Mouse (Mus musculus) gastrocnemius, postnatal 14 days (tissue): Measurements from ENCODE around the gene Stam. TPM values are rescaled to one million over a fixed set of nuclear protein-coding genes. Genes with fewer than 3 reads are reported as not detected.

Source experiments
- DNase-seq: peaks from one replicate; pipeline ENCODE4 v3.0.0; 2021; ENCODE audit warnings: mixed read lengths
- intact Hi-C: fragments of 180-260 bp; cut with DNase I; formaldehyde crosslinking; loops from one replicate; pipeline ENCODE4 v1.15.1; 2025; ENCODE audit warnings: low total_unique reads
- total RNA-seq, 2 experiments: library from RNA; stranded (reverse); gene quantifications; 2 replicates each; pipeline ENCODE4 v1.2.3; 2021

The Stam gene
- total RNA-seq, 2 experiments from 2014 or later: 23.2 to 25.3 TPM

- intact Hi-C loops: no loop called here
- DNase-seq: no peak
Observed at GRCm38 (mm10) chr2:14102603-14103002, 28.7 kb downstream of the Stam start.

GRCm38 (mm10) chr2:14103924-14104323, 30.0 kb downstream of the Stam start:
- intact Hi-C loops: no loop called here
- DNase-seq: no peak

GRCm38 (mm10) chr2:14107673-14108072, 33.8 kb downstream of the Stam start:
- DNase-seq: no peak
- intact Hi-C loops: no loop called here

GRCm38 (mm10) chr2:14126387-14126786, 52.5 kb downstream of the Stam start:
- intact Hi-C loops: no loop called here
- no peak for DNase-seq

GRCm38 (mm10) chr2:14127629-14128028, 53.7 kb downstream of the Stam start:
- no peak for DNase-seq
- intact Hi-C loops: no loop called here

- intact Hi-C loops: no loop called here
Observed at GRCm38 (mm10) chr2:14130641-14131339, 56.9 kb downstream of the Stam start.

GRCm38 (mm10) chr2:14132468-14133326, 58.8 kb downstream of the Stam start:
- intact Hi-C loops: no loop called here
- no peak for DNase-seq

More at GRCm38 (mm10) chr2:14130641-14131339, 56.9 kb downstream of the Stam start:
- no peak for DNase-seq

GRCm38 (mm10) chr2:14136906-14137305, 63.0 kb downstream of the Stam start:
- intact Hi-C loops: no loop called here

GRCm38 (mm10) chr2:14139590-14139989, 65.7 kb downstream of the Stam start:
- intact Hi-C loops: no loop called here

More at GRCm38 (mm10) chr2:14136906-14137305, 63.0 kb downstream of the Stam start:
- peak; percentile 37 for DNase-seq

GRCm38 (mm10) chr2:14140044-14140443, 66.1 kb downstream of the Stam start:
- no peak for DNase-seq
- intact Hi-C loops: loop anchor here (10.0 kb wide), 1 partner anchor 95 kb away; no protein-coding TSS in a partner anchor

More at GRCm38 (mm10) chr2:14139590-14139989, 65.7 kb downstream of the Stam start:
- DNase-seq: no peak

GRCm38 (mm10) chr2:14145311-14145710, 71.4 kb downstream of the Stam start:
- DNase-seq: peak; percentile 46
- intact Hi-C loops: loop anchor here (10.0 kb wide), 1 partner anchor 101 kb away; no protein-coding TSS in a partner anchor

- intact Hi-C loops: loop anchor here (10.0 kb wide), 1 partner anchor 102 kb away; no protein-coding TSS in a partner anchor
- DNase-seq: no peak
Observed at GRCm38 (mm10) chr2:14146913-14147312, 73.0 kb downstream of the Stam start.

- intact Hi-C loops: loop anchor here (10.0 kb wide), 1 partner anchor 144 kb away; no protein-coding TSS in a partner anchor
- DNase-seq: no peak
Observed at GRCm38 (mm10) chr2:14150829-14151228, 76.9 kb downstream of the Stam start.

- intact Hi-C loops: loop anchor here (10.0 kb wide), 1 partner anchor 143 kb away; no protein-coding TSS in a partner anchor
- DNase-seq: no peak
Observed at GRCm38 (mm10) chr2:14151854-14152253, 78.0 kb downstream of the Stam start.

- intact Hi-C loops: loop anchor here (10.0 kb wide), 1 partner anchor 136 kb away; no protein-coding TSS in a partner anchor
- no peak for DNase-seq
Observed at GRCm38 (mm10) chr2:14159047-14159446, 85.1 kb downstream of the Stam start.

GRCm38 (mm10) chr2:14159756-14160155, 85.9 kb downstream of the Stam start:
- DNase-seq: no peak

GRCm38 (mm10) chr2:14164459-14165030, 90.6 kb downstream of the Stam start:
- DNase-seq: peak; percentile 23
- intact Hi-C loops: no loop called here

More at GRCm38 (mm10) chr2:14159756-14160155, 85.9 kb downstream of the Stam start:
- intact Hi-C loops: loop anchor here (10.0 kb wide), 1 partner anchor 135 kb away; no protein-coding TSS in a partner anchor

GRCm38 (mm10) chr2:14165066-14165465, 91.2 kb downstream of the Stam start:
- no peak for DNase-seq
- intact Hi-C loops: no loop called here

GRCm38 (mm10) chr2:14165618-14166344, 91.9 kb downstream of the Stam start:
- DNase-seq: no peak
- intact Hi-C loops: no loop called here
